In genomic region chr7:74011976-74012857, GRCm38 (mm10) we compare ENCODE assay signal across 8 mouse cellular contexts. TPM values are rescaled to one million over a fixed set of nuclear protein-coding genes. Genes with fewer than 3 reads are reported as not detected.
DNase-seq lines count a peak whose midpoint lies in the region.

No protein-coding gene starts in this region.

- DNase-seq in layer of hippocampus, postnatal 10 days (ENCODE audit: low spot score in 2 of 2) = peak; percentile 13 to 32
- DNase-seq in layer of hippocampus, postnatal 25 days (ENCODE audit: extremely low spot score in 1 of 2, low spot score in 1 of 2) = no peak
- peak; percentile 69 for DNase-seq in embryo, embryonic 9.5 days (ENCODE audit: extremely low spot score)
- peak; percentile 7 for DNase-seq in heart, postnatal 4 days
- DNase-seq in lung, postnatal 4 days = peak; percentile 14 to 31
- no peak for DNase-seq in adipocyte (ENCODE audit: low spot score)
- no peak for DNase-seq in urinary bladder, postnatal 10 days (ENCODE audit: low spot score)
- DNase-seq in left cerebral cortex, adult 9 months (ENCODE audit: low spot score in 2 of 2) = no peak

RNA-seq across cellular contexts. Expression of gene St8sia2, which starts 1.3 kb away (rescaled TPM):
- 10 to 100 TPM; 20.6 to 27.4 TPM for total RNA-seq in layer of hippocampus, postnatal 10 days (2021)
- total RNA-seq in layer of hippocampus, postnatal 25 days (2021) = 1 to 10 TPM; 2.5 to 2.6 TPM
- total RNA-seq in heart, postnatal 4 days (2021) = 1 to 10 TPM; 1.5 to 2.8 TPM

Comparison
In these comparisons a context has a peak if more than half of its experiments do, and no peak if none do; other contexts are left out.
1. DNase-seq: peak in layer of hippocampus, postnatal 10 days (2 of 2), embryo, embryonic 9.5 days (single experiment), heart, postnatal 4 days (single experiment) and lung, postnatal 4 days (2 of 2); none in layer of hippocampus, postnatal 25 days (0 of 2), adipocyte (single experiment), urinary bladder, postnatal 10 days (single experiment) and left cerebral cortex, adult 9 months (0 of 2).
2. RNA of gene St8sia2, which starts 1.3 kb away (total RNA-seq): 20.6 to 27.4 TPM in layer of hippocampus, postnatal 10 days; 1.5 to 2.8 TPM in heart, postnatal 4 days and 2.5 to 2.6 TPM in layer of hippocampus, postnatal 25 days; every median in the first group is over 4 times any median in the second.